Mouse (Mus musculus) T-helper 1 cell (primary cell): ENCODE measurements at regions not wholly inside any gene's neighbourhood (a gene's known extent, or its start where the extent isn't known, plus 50 kb on each side); places are given as distances from the start of the nearest gene placed in this dataset.

ENCODE experiments used
- in situ Hi-C: fragments of 300-600 bp; cut with MboI, MseI; formaldehyde crosslinking; loops from one replicate; pipeline ENCODE4 v1.15.1; 2025; ENCODE audit warnings: high pct_unique_total_duplicates

DNA sequence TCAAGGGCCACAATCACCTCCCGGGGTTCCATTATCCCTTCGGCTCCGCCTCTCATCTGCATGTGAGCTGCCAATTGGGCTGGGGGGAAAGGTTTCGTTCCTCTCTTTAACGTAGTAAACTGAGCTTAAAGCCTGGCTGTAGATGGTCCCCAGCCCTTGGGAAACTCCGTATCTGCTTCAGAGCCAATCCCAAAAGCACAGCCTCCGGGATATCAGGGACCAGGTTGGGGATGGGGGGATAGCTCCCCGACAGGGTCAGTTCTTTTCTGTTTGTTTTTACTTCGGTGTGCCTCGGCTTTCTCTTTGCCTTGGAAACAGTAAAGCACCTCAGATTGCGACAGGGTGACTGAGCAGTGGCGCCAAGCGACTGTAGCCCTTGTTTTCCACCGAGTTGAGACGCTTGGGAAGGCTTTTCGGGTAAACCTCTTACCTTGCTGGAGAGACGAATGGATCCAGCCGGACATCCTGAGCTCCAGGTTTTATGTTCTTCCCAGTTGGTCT lies 64.5 kb downstream of the Tfap2c start:
- in situ Hi-C loops: no loop called here

DNA sequence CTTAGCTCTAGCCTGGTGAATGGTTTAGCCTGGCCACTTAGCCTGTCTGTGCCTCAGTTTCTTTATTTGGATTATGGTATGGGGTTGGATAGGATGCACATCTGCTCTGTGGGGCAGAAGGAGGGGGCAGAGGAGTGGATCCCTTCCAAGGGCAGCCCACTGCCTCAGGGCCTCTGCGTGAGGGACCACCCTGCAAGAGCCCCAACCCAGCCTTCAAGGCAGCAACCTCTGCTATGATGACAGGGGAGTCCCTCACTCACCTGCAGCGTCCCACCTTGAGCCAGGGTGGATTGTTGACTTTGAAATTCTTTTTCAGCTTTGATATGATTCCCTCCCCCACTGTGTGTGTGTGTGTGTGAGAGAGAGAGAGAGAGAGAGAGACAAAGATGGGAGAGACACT lies 65.8 kb downstream of the Tfap2c start:
- in situ Hi-C loops: no loop called here

DNA sequence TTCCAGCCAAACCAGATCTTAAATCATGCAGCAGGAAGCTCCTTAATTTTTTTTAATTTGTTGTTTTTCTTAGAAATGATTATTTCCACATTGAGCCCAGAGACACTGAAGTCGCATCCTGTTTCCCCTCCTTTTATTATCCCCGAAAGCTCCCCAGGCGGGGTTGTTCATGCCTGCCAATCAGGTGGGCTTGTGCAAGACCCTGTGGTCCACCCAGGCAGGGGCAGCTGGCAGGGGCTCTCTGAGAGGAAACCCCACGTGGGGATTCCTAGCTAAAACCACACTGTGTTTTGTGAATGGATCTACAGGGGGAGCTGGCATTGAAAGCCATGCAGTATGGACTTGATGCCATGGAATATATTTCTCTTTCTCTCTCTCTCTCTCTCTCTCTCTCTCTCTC lies 66.2 kb downstream of the Tfap2c start:
- in situ Hi-C loops: no loop called here

DNA sequence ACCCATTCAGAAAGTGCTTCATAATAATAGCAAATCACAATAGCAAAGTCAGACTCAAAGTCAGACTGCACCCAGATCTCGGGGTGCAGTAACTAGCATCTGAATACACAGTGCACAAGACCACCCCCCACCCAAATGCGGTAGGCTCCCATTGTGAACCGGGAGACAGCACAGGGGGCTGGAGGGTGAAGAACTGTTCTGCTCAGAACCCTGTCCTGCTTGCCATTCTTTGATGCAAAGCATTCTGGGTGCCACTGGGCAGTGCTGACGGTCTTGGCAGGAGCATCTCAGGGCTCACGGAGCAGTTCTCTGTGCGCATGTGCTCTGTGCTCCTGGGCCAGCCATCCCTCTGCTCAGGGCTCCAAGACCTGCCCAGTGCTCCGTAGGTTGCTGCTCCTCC lies 69.8 kb downstream of the Tfap2c start:
- in situ Hi-C loops: no loop called here

DNA sequence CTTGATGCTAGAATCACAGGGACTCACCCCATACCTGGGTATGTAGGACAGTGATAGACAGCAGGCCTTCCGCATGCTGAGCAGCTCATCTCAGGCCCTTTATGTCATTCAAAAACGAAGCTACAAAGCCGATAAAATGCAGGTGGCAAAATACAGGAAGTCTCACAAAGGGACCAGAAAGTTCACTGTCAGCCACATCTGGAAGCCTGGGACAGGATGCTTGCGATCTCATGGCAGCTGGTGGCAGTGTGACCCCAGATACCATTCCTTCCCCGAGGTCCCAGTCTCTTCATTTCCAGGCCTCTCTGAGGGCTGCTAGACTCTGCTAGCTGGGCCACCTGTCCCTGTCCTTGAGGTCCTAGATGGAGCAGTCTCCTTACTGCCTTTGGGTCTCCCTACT lies 70.6 kb downstream of the Tfap2c start:
- in situ Hi-C loops: no loop called here

DNA sequence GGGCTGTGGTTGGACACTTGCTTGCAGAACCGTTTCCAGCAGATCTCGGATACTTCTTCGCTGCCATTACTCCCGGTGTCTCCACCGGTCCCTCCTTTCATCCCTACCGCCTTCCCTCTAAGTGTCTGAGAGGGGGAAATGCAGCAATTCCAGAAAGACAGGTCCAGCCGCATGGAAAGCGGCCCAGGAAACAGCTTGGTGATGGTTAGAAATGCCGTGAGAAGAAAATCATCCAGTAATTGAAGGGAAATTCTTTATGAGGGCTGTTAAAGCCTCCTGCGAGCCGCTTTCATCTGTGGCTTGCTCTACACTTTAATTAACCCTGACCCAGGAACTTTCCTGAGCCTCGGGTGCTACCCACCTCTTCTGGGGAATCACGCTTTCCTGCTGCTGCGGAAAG lies 74.3 kb downstream of the Tfap2c start:
- in situ Hi-C loops: no loop called here

DNA sequence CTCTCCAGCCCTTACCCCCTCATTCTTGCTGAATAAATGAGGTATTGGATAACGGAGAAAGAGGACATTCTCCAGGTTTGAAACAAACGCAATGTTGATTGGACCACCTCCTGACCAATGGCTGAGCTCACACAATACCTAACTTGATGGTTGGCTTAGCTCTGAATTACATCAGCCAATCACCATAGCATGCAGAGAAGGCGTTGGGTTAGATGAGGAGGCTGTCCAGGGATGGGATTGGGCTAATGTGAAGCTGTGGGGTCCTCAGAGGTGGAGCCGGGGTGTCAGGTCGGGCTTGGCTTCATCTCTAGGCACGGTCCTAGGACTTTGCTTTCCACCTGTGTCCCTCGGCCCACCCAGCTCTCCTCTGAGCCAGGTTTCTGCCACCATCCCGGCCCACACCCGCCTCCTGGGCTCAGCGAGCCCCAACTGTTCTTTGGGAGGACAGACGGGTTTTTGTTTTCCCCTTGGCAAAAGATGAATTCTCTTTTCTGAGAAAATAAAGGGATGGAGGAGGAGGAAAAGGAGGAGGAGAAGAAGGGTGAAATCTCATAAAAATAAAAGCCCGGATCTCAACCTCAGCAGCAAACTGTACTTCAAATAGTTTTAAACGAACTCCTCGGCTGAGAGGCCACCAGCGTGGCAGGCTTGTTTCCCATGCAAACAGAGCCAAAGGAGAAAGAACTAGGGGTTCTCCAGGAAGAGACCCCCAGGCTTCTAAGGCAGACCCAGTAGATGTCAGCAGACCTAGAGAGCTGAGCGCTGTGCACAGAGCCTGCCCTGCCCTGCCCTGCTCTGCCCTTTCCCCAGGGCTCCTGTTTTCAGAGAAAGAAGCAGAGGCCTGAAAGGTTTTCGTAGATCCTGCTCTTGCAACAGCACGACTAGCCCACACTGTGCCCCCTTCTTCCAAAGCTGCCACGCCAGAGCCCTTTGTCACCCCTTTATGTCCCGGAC lies 78.2 kb downstream of the Tfap2c start:
- in situ Hi-C loops: no loop called here

DNA sequence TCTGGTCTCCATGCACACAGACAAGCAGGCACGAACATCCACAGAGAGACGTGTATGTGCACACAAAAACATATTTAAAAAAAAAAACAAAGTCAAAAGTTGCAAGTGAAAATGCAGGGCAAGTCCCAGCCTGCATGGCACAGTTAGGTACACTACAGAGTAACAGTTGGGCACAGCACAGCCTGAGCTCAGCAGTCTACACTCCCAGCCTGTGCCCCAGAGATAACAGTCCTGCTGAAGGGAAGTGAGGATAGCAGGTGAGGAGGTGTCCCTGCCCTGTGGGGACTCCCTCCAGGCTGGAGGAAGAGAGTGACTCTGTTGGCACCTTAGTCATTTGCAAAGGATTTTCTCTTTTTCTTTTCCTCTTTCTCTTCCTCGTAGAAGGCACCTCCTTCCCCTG lies 80.9 kb downstream of the Tfap2c start:
- in situ Hi-C loops: no loop called here

DNA sequence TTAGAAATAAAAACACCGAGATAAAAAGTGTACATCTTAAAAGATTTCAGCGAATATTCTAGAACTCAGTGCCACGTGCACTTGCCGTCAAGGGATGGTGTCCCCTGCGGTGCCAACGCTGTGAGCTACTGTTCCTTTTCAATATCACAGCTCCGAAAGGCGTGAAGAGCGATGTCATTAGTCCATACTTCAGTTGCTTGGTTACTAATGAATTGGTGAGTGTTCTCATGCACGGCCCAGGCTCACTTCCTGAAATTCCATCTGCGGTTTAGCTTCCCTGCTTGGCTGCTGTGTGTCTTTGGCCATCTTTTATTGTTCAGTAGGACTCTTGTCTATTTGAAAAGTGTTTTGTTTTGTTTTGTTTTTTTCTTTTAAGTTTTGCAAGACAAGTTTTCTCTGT lies 93.2 kb downstream of the Tfap2c start:
- in situ Hi-C loops: no loop called here

DNA sequence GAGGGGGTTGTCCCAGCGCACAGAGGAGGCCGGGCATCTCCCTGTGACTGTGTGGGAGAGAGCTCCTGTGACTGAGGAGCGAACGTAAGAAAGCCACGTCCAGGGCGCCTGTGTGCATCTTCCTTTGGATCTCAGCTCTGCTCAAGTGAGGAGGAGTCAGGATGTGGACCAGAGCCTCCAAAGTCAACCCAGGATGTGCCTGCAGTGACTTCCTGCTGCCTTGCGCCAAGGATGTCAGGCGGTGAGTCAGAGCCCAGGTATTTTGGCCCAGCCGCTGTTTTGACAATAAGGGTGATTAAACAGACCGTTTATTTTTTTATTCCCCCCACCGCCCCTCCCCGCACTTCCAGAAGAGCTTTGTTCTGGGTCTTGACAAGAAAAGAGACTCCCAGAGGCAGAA lies 94.5 kb downstream of the Tfap2c start:
- in situ Hi-C loops: no loop called here

DNA sequence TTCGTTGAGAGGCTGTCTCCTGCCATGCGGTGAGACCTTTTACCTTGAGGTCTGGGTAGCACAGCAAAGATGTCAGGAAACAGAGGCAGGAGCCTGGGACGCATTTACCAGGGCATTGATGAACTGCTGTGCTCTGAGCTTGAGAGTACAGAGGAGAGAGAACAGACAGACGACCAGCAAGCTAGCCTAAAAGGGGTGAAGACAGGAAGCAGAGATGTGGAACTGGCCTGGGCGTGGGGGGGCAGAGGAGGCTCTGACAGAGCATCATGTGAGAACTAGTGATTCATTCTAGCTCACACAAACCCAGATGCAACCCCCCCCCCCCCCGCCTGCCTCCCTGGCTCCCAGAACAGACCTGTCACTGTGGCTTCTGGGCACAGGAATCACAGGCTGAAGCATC lies 95.1 kb downstream of the Tfap2c start:
- in situ Hi-C loops: no loop called here

DNA sequence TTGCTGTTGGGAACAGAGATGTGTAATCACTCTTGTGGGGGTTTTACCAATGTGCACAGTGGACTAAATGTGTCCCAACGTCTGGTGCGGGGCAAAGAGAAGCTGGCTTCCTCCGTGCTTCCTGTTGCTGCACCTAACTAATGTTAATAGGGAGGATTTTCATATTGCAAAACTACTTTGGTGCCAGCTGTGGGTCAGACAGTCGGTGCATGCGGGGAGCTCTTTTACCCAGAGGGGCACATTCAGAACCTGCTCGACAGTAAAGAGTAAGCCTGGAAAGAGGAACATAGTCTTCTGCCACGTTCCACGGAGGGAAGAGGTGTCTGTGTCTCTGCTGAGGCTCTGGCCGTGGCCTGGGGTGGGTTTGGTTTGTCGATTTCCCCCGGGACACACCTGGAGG lies 98.7 kb downstream of the Tfap2c start:
- in situ Hi-C loops: no loop called here

DNA sequence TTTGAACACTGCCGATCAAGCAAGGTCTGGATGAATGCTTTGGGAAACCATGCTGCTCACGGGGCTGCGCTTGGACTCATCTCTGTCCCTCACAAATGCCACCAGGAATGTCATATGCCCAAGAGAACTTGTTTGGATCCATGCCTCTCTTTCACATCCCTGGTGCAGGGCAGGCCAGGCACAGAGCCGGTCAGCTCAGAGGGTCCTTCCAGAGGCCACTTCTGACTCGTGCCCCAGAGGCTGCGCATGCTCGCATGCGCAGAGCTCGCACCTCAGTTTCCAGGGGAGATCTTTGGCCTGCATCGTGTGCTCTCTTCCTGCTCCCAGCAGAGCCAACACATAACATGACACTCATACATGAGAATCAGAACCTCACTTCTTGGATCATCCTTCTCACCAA lies 111.1 kb downstream of the Tfap2c start:
- in situ Hi-C loops: no loop called here

DNA sequence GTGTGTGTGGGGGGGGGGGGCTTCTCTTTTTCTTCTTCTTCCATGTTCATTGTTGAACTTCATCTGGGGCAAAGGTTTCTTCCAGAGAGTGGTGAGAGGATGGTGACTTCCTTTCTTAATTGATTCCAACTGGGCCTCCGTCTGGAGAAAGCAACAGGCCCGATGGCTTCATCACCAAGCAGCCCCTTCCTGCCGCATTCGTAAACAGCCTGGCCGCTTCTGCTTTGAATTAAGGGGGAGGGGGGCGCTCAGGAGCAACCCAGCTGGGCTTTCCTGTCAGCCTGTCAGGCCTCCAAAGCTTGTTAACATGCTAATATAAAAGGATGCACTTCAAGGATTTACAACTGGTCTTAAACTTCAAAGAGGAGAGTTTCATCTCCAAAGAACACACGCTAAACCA lies 111.5 kb downstream of the Tfap2c start:
- in situ Hi-C loops: no loop called here

DNA sequence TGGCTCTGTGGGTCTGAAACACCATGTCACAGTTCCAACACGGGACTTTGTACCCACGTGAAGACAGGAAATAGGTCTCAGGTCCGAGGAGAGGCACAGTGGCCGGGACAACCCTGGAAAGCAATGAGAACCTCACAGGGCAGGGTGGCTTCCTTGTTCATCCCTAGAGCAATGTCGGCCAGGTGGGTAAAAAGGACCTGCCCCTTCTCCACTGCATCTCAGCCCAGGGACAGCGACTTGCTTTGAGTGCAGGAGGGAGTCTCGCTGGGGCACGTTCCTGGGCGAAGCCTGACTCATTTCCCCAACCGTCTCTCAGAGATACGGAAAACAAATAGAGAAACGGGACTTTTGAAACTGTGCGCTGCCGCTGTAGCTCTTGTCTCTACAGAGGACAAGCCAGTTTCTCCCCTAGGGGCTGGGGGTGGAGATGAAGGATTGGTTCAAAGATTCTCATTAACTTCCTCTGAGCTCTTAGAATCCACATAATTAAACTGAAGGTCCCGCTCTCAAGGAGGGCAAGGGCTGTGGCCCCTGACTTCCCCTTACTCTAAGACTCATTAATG lies 112.1 kb downstream of the Tfap2c start:
- in situ Hi-C loops: no loop called here

DNA sequence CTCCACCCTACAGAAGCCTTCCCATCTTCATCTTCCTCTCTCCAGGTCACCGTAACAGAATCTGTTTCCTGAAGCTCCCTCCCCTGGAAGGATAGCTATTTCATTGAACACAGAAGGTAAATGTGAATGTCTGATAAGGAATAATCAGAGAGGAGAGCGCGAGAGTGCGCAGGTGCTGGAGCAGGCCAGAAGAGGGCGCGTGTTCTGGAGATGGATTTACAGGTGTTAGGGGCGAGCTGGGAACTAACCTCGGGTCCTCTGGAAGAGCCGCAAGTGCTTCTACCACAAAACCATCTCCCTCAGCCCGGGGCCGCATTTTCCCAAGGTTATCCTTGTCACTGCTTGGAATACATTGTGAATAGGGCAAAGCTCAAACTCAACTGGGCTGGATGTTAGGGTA lies 112.8 kb downstream of the Tfap2c start:
- in situ Hi-C loops: no loop called here

DNA sequence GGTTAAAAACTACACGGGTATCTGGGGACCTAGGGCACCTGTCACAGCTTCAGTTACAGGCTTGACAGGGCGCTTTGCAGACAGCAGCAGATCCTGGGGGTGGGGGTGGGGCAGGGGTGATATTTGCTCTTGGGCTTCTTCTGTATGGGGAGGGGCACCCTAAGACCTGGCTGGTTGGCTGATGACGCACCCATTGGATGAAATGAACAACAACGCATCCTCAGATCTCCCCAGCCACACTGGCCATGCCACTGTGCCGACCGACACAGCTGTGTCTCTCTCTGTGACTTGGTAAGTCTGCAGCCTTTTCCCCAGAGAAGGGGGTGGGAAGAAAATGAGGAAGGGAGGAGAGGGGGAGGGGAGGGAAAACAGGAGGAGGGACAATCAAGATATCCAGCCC lies 114.3 kb downstream of the Tfap2c start:
- in situ Hi-C loops: no loop called here

DNA sequence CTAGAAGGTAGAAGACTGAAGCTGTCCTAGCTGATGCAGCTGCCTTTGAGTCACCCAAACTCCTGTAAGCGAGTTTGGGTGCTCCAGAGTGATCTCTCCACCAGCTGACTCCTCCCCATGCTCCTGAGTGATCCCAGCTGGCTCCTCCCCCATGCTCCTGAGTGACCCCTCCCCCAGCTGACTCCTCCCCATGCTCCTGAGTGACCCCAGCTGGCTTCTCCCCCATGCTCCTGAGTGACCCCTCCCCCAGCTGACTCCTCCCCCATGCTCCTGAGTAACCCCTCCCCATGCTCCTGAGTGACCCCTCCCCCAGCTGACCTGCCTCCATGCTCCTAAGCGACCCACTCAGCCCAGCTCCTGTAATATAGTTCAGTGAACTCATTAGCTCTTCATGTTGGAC lies 123.7 kb downstream of the Tfap2c start:
- in situ Hi-C loops: no loop called here

DNA sequence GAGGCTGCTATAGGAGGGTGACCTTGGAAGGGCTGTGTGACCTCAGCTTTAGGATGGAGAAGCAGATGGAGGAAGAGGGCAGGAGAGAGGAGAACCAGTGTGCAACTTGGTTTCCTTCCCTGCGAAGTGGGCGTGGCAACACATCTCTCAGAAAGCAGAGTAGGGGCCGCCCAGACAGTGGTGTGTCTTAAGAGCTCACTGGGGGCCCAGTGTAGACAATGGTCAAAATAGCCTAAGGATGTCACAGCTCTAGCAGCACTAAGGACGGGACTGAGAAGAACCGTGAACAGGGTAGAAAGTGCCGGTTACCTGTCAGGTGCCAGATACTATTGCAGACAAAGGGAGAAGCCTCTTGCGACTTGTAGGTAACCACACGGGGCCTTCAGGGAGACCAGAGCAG lies 125.2 kb downstream of the Tfap2c start:
- in situ Hi-C loops: no loop called here

DNA sequence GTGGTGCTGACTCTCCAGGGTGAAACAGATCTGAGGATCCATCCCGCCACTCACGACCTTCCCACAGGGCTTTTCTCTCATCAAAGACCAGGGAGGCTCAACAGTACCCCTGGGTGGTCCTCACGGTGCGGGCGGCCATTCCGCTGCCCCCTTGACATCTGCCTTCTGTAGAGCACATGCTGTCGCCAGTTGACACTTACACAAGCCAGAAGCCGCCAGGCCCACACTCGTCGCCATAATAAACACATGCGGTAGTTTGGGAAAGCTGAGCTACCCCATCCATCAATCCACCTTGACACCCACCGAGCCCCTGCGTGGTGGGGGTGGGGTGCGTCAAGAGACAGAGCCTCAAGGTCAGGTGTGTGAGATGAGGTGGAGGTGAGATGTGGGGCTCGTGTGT lies 125.7 kb downstream of the Tfap2c start:
- in situ Hi-C loops: no loop called here

DNA sequence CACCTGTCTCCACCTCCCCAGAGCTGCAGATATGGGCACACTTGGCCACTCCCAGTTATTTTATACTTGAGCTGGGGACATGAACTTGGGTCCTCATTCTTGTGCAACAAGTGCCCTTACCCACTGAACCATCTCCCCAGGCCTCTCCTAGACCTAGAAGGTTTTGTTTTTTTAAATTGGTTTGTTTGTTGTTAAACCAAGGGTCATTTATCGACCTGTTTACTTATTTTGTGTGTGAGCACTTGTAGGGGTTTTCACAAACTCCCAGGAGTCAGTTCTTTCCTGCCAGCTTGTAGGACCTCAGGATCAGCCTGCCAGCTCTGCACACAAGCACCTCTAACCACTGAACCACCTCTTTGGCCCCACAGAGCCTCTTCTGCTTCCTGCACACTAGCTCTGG lies 140.8 kb downstream of the Tfap2c start:
- in situ Hi-C loops: no loop called here

DNA sequence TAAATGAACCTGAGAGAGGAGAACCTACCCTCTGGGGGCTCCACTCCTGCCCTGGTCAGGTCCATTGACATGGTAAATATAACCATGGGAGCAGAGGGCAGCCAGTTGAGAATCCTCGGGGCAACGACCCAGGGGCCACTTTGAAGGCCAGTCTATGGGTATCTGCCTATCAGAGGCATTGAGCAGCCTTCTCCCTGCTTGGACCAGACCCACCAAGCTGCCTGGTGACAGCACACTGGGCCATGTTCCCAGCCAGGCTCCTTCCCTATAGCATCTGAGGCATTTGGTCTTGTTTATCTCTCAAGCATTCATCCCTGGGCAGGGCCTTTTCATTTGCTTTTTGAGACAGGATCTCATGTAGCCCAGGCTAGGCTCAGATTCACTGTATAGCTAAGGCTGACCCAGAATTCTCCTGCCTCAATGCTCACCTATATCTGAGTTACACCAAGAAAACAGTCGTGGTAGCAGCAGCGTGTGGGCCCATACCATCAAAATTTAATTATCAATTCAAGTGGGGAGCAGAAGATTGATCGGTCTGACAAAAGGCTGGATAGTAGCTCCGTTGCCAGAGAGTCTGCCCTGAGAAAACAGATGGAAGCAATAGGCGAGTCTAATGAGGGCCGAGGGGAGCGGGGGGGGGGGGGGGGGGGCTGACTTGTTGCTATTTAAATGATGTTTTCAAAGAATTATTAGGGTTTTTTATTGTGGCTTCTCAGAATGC lies 141.7 kb downstream of the Tfap2c start:
- in situ Hi-C loops: no loop called here

DNA sequence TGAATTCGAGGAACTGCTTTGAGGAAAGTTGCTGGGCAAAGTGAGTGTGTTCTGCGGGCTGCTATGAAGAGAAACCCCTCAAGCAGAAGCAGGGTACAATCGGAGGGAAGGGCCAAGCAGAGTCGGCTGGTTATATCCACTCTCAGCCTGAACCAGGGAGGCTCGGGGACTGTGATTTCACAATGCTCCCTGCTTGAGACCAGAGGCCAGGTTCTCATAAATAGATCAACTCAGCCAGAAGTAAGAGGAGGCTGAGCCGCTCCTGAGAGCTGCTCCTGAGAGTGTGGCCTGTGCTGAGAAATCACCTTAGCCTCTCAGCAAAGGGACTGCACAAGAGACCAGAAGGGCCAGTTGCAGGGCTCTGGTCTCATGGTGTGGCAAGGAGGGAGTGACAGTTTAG lies 149.6 kb downstream of the Tfap2c start:
- in situ Hi-C loops: no loop called here
